Mouse (Mus musculus) bone marrow macrophage, adult 2 months (primary cell): ENCODE results near the gene Slfn4. TPM values are rescaled to one million over a fixed set of nuclear protein-coding genes. Genes with fewer than 3 reads are reported as not detected.
"Not testable (repeated sequence)": the region's sequence is repeated elsewhere in the genome, so short reads cannot be mapped to it uniquely, and the experiment has no call there.

Experiments used
- H3K27ac ChIP-seq: 2 replicates; pipeline ENCODE4 v1.5.1; 2012; ENCODE audit warnings: low read depth, low read length; ENCODE audit not compliant: insufficient read depth
- H3K4me1 ChIP-seq: 2 replicates; pipeline ENCODE4 v1.6.1; 2012; ENCODE audit warnings: low read length; ENCODE audit not compliant: control insufficient read depth, insufficient read depth
- H3K4me3 ChIP-seq: 2 replicates; pipeline ENCODE4 v1.5.1; 2012; ENCODE audit warnings: mild to moderate bottlenecking, low read length, moderate library complexity; ENCODE audit not compliant: insufficient read depth
- CTCF ChIP-seq: IDR thresholded peaks from 2 replicates; pipeline ENCODE4 v1.5.1; 2012; ENCODE audit warnings: low read depth, mild to moderate bottlenecking, low read length, moderate library complexity
- POLR2A ChIP-seq: IDR thresholded peaks from 2 replicates; pipeline ENCODE4 v1.6.1; 2012; ENCODE audit warnings: mild to moderate bottlenecking, low read depth, low read length, borderline replicate concordance
- polyA plus RNA-seq: library from polyadenylated mRNA; stranded (reverse); fragments of >200 nt; gene quantifications from 2 replicates; pipeline ENCODE4 v1.2.4, GENCODE M21; 2012; ENCODE audit not compliant: missing spikeins, insufficient read depth, insufficient read length

Gene Slfn4
- polyA plus RNA-seq, 1 experiment = 2.3 TPM

- peak overlapping the region; percentile 91 for H3K4me3 ChIP-seq
- peak overlapping the region; percentile 95 for H3K27ac ChIP-seq
- H3K4me1 ChIP-seq = peaks cover 10% of the 10 kb centered on the region
- TF ChIP-seq POLR2A (no peak), CTCF (no peak)
These were observed 49.2 kb downstream of the Slfn4 start for GRCm38 (mm10) chr11:83224217-83224616.

GRCm38 (mm10) chr11:83224750-83225149 is 49.8 kb downstream of the Slfn4 start:
- H3K27ac ChIP-seq = peak overlapping the region; percentile 95
- H3K4me3 ChIP-seq = peak overlapping the region; percentile 91
- H3K4me1 ChIP-seq = peaks cover 10% of the 10 kb centered on the region
- TF ChIP-seq POLR2A = no peak
- TF ChIP-seq CTCF = no peak

GRCm38 (mm10) chr11:83225371-83225960 is 50.5 kb downstream of the Slfn4 start:
- H3K4me3 ChIP-seq = peak overlapping the region; percentile 91
- TF ChIP-seq CTCF (no peak), POLR2A (no peak)
- peaks cover 10% of the 10 kb centered on the region for H3K4me1 ChIP-seq
- H3K27ac ChIP-seq = peak overlapping the region; percentile 95; the same call in 1 of the 2 replicates

GRCm38 (mm10) chr11:83227926-83228723 is 53.1 kb downstream of the Slfn4 start:
- TF ChIP-seq CTCF (no peak), POLR2A (no peak)
- H3K27ac ChIP-seq = no peak overlapping the region
- no peak overlapping the region for H3K4me3 ChIP-seq
- peaks cover 8% of the 10 kb centered on the region; the same call in 1 of the 2 replicates for H3K4me1 ChIP-seq

GRCm38 (mm10) chr11:83230966-83231365 is 56.0 kb downstream of the Slfn4 start:
- no peak for TF ChIP-seq CTCF
- TF ChIP-seq POLR2A = no peak
- Histone ChIP-seq H3K27ac (no peak overlapping the region), H3K4me3 (no peak overlapping the region), H3K4me1 (peaks cover 8% of the 10 kb centered on the region; the same call in 1 of the 2 replicates)

- H3K27ac ChIP-seq, H3K4me1 ChIP-seq, H3K4me3 ChIP-seq: not testable (repeated sequence)
These were observed 58.6 kb downstream of the Slfn4 start for GRCm38 (mm10) chr11:83233621-83234020.

GRCm38 (mm10) chr11:83237390-83237789 is 62.4 kb downstream of the Slfn4 start:
- not testable (repeated sequence) for H3K27ac ChIP-seq, H3K4me1 ChIP-seq, H3K4me3 ChIP-seq

GRCm38 (mm10) chr11:83238389-83238788 is 63.4 kb downstream of the Slfn4 start:
- no peak for TF ChIP-seq CTCF
- no peak for TF ChIP-seq POLR2A
- Histone ChIP-seq H3K27ac (no peak overlapping the region), H3K4me1 (peaks cover 7% of the 10 kb centered on the region), H3K4me3 (no peak overlapping the region)

- no peak overlapping the region for H3K27ac ChIP-seq
- TF ChIP-seq CTCF (no peak), POLR2A (no peak)
- H3K4me3 ChIP-seq = no peak overlapping the region
- peaks cover 7% of the 10 kb centered on the region for H3K4me1 ChIP-seq
These were observed 64.8 kb downstream of the Slfn4 start for GRCm38 (mm10) chr11:83239811-83240210.

Other genes starting within 250 kb of the Slfn4 start
- 97.8 and 116 TPM in 2 replicates for gene Slfn5, start 223.8 kb upstream of the Slfn4 start, polyA plus RNA-seq
- 19.8 and 21.1 TPM in 2 replicates for gene Slfn9, start 183.4 kb upstream of the Slfn4 start, polyA plus RNA-seq
- gene Slfn8, start 154.4 kb upstream of the Slfn4 start, polyA plus RNA-seq = 63.6 and 69.5 TPM in 2 replicates
- 346 and 355 TPM in 2 replicates for gene Slfn2, start 110.1 kb upstream of the Slfn4 start, polyA plus RNA-seq
- gene Slfn1, start 58.3 kb upstream of the Slfn4 start, polyA plus RNA-seq = 12.5 and 15.4 TPM in 2 replicates
- 4.0 and 6.4 TPM in 2 replicates for gene Slfn3, start 16.1 kb downstream of the Slfn4 start, polyA plus RNA-seq
- not detected in 2 replicates for gene Slfn14, start 111.5 kb downstream of the Slfn4 start, polyA plus RNA-seq
- 59.5 and 69.7 TPM in 2 replicates for gene Ap2b1, start 123.8 kb downstream of the Slfn4 start, polyA plus RNA-seq
- 6.2 and 12.2 TPM in 2 replicates for gene Pex12, start 127.4 kb downstream of the Slfn4 start, polyA plus RNA-seq
- gene Rasl10b, start 234.0 kb downstream of the Slfn4 start, polyA plus RNA-seq = not detected in 2 replicates